Mouse (Mus musculus) heart, postnatal 10 days (tissue): ENCODE results near the gene Rasal3. TPM values are rescaled to one million over a fixed set of nuclear protein-coding genes. Genes with fewer than 3 reads are reported as not detected.

Source experiments
- DNase-seq, 2 experiments: peaks; one replicate each; pipeline ENCODE4 v3.0.0; 2021
- intact Hi-C: fragments of 180-260 bp; cut with DNase I; formaldehyde crosslinking; loops from one replicate; pipeline ENCODE4 v1.15.1; 2025
- total RNA-seq, 2 experiments: library from RNA; stranded (reverse); gene quantifications; 2 replicates each; pipeline ENCODE4 v1.2.3; 2021

Gene Rasal3
- 1 to 10 TPM in 1 of 2 experiments, under 1 TPM in 1; 0.55 to 1.3 TPM for total RNA-seq

- no peak for DNase-seq
- intact Hi-C loops, result no loop called here
Measured at GRCm38 (mm10) chr17:32403417-32403816, at the start of gene Rasal3. Gene Rasal3, minus strand, starts transcription at chr17:32403583.

GRCm38 (mm10) chr17:32452482-32452881 is 49.1 kb upstream of the Rasal3 start, which contains the start of gene Cyp4f39:
Gene Cyp4f39, plus strand, starts transcription at chr17:32452723.
- DNase-seq, result peak; percentile 12 to 28
- intact Hi-C loops, result no loop called here

- intact Hi-C loops, result no loop called here
- DNase-seq, result no peak
Measured at GRCm38 (mm10) chr17:32450844-32451537, 47.6 kb upstream of the Rasal3 start.

- no peak for DNase-seq
- intact Hi-C loops, result no loop called here
Measured at GRCm38 (mm10) chr17:32449042-32449441, 45.7 kb upstream of the Rasal3 start.

- no peak for DNase-seq
- intact Hi-C loops, result no loop called here
Measured at GRCm38 (mm10) chr17:32447195-32447594, 43.8 kb upstream of the Rasal3 start.

GRCm38 (mm10) chr17:32445016-32445415 is 41.6 kb upstream of the Rasal3 start:
- DNase-seq, result peak; percentile 56 to 66
- intact Hi-C loops, result no loop called here

GRCm38 (mm10) chr17:32443245-32443644 is 39.9 kb upstream of the Rasal3 start:
- DNase-seq, result no peak
- intact Hi-C loops, result no loop called here

GRCm38 (mm10) chr17:32437106-32437505 is 33.7 kb upstream of the Rasal3 start:
- no peak for DNase-seq
- intact Hi-C loops, result no loop called here

- intact Hi-C loops, result no loop called here
- DNase-seq, result peak in 1 of 2 experiments; percentile 12
Measured at GRCm38 (mm10) chr17:32435151-32435550, 31.8 kb upstream of the Rasal3 start.

- intact Hi-C loops, result loop anchor here (5.0 kb wide), 1 partner anchor 47 kb away; the partner anchor contains the start of gene Wiz
- peak; percentile 44 to 53 for DNase-seq
Measured at GRCm38 (mm10) chr17:32434324-32434723, 30.9 kb upstream of the Rasal3 start.

GRCm38 (mm10) chr17:32431972-32432371 is 28.6 kb upstream of the Rasal3 start:
- intact Hi-C loops, result loop anchor here (1.0 to 5.0 kb wide), 2 partner anchors 45 to 83 kb away; partner anchors contain the start of gene Wiz
- peak in 1 of 2 experiments; percentile 15 for DNase-seq

- intact Hi-C loops, result no loop called here
- DNase-seq, result no peak
Measured at GRCm38 (mm10) chr17:32426610-32427009, 23.2 kb upstream of the Rasal3 start.

- DNase-seq, result no peak
- intact Hi-C loops, result no loop called here
Measured at GRCm38 (mm10) chr17:32424034-32424433, 20.7 kb upstream of the Rasal3 start, which contains the start of gene Pglyrp2. Gene Pglyrp2, minus strand, starts transcription at chr17:32424167.

- intact Hi-C loops, result no loop called here
Measured at GRCm38 (mm10) chr17:32420781-32421180, 17.4 kb upstream of the Rasal3 start.

GRCm38 (mm10) chr17:32419989-32420388 is 16.6 kb upstream of the Rasal3 start:
- no peak for DNase-seq
- intact Hi-C loops, result no loop called here

More at GRCm38 (mm10) chr17:32420781-32421180, 17.4 kb upstream of the Rasal3 start:
- no peak for DNase-seq

GRCm38 (mm10) chr17:32416771-32417170 is 13.4 kb upstream of the Rasal3 start:
- intact Hi-C loops, result no loop called here
- no peak for DNase-seq

- intact Hi-C loops, result no loop called here
- DNase-seq, result no peak
Measured at GRCm38 (mm10) chr17:32415417-32416020, 12.1 kb upstream of the Rasal3 start.

- intact Hi-C loops, result no loop called here
- no peak for DNase-seq
Measured at GRCm38 (mm10) chr17:32411898-32412297, 8.5 kb upstream of the Rasal3 start.

GRCm38 (mm10) chr17:32402779-32403157 is 615 bp downstream of the Rasal3 start:
- intact Hi-C loops, result no loop called here

GRCm38 (mm10) chr17:32402011-32402778 is 1.2 kb downstream of the Rasal3 start:
- DNase-seq, result no peak
- intact Hi-C loops, result no loop called here

More at GRCm38 (mm10) chr17:32402779-32403157, 615 bp downstream of the Rasal3 start:
- DNase-seq, result no peak

- DNase-seq, result no peak
- intact Hi-C loops, result no loop called here
Measured at GRCm38 (mm10) chr17:32396266-32396665, 7.1 kb downstream of the Rasal3 start.
